Mouse (Mus musculus) adipocyte (in vitro differentiated cells): Measurements from ENCODE around the gene Jup.
"Not testable (repeated sequence)": the region's sequence is repeated elsewhere in the genome, so short reads cannot be mapped to it uniquely, and the experiment has no call there.

Source experiments
- DNase-seq: peaks from one replicate; pipeline ENCODE4 v3.0.0-alpha.2; 2016; ENCODE audit warnings: low spot score

Gene Jup

GRCm38 (mm10) chr11:100391081-100391883, 6.3 kb downstream of the Jup start:
- peak; percentile 58 for DNase-seq

GRCm38 (mm10) chr11:100389931-100390445, 7.6 kb downstream of the Jup start:
- no peak for DNase-seq

DNA sequence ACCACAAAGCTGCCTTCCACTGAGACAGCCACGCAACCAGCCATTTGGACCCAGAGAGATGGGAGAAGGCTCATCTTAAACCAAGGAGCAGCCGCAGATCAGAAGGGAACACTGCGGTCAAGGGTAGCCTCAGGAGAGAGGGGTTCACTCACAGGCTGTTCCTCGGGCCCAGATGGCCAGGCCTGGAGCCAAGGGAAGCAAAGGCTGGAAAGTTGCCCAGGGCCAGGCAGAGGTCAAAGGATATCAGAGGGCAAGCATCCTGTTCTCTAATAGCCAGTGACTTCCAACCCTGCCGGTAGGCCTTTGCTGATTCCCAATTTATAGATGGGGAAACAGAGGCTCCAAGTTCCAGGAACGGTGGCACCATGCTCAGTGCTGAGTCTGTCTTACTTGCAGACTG, 9.0 kb downstream of the Jup start:
- peak; percentile 61 for DNase-seq

- peak; percentile 56 for DNase-seq
Observed at GRCm38 (mm10) chr11:100387589-100388375, 9.8 kb downstream of the Jup start.

DNA sequence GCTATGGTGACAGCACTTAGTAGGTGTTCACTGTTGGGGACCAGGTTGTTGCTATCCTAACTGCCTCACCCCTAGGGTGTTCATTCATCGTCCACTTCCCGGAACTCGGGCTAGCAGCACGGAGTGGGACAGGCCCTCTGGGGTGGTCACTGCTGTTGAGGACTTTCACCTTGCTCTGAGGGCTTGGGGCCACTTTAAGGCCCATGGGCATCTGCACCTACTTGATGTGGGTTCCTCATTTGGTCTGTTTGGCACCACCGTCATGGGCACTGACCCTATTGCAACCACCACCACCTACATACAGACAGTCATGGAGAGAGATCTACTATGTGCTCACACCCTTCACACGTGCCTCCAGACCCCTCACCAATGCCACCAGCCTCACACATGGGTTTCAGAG, 10.5 kb downstream of the Jup start:
- DNase-seq, result no peak

DNA sequence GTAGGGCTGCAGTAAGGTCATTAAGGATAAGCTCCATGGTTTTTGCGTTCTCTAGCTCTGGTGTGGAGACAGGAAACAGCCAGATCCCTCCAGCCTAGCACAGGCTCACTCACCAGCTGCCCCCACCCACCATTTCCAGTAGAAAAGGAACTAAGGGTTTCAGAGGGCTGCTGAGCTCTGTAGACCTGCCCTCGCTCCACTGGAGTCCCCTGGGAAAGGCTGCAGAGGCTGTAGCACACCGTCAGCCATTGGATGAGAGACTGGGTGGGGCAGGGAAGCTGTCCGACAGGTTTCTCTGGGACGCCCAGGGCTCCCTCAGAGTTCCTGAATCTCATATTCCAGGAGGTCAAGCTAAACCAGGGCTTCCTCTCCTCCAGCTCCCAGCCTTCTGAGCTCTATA, 11.0 kb downstream of the Jup start:
- DNase-seq, result no peak

DNA sequence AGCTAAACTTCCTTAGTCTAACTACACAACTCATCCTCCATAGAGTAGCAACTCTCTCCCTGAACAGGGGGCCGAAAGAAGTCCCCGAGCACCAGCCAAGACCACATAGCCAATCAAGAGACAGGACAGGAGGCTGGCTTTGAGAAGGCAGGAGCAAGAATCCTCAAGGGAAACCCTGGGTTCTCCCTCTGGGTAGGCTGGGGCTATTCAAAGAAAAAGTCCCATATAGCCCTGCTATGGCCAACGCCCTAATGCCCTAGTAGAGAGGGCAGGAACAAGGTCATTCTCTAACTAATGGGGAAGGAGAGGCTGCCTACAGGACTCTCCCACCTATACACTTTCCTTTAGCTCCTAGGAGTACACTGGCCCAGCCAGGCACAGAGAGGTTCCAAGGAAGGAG, 12.5 kb downstream of the Jup start:
- DNase-seq, result no peak

DNA sequence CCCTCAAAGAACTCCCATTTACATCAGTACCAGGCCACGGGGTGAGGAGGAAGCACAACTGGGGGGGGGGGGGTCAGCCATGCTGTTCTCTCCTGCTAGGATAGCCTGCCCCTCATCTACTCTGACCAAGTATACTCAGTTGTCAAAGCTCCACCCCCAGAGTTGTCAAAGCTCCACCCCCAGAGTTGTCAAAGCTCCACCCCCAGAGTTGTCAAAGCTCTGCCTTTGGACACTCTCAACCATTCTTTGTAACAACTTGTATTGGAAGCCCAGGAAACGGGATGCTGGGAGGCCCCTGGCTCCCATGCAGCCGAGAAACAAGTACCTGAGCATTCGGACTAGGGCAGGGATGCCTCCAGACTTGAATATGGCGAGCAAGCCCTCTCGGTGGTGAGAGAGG, 14.9 kb downstream of the Jup start:
- no peak for DNase-seq

GRCm38 (mm10) chr11:100379311-100379710, 18.3 kb downstream of the Jup start:
- DNase-seq, result no peak

- DNase-seq, result no peak
Observed at GRCm38 (mm10) chr11:100378446-100378845, 19.1 kb downstream of the Jup start.

DNA sequence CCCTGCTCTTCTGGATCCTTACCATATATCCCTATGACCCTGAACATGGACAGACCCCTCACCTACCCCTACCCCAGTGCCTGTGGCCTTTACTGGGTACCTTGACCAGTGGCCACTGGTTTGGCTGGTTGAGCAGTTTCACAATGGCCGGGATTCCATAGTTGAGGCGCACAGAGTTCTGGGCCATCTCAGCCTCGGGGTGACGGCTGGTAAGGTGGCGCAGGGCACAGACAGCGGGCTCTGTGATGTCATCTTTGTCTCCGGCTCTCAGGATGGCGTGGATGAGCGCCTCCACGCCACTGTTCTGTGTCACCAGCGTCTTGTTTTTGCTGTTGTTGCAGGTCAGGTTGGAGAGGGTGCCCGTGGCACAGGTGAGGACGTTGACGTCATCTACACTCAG, 19.6 kb downstream of the Jup start:
- no peak for DNase-seq

GRCm38 (mm10) chr11:100376746-100377389, 20.7 kb downstream of the Jup start:
- DNase-seq, result no peak

DNA sequence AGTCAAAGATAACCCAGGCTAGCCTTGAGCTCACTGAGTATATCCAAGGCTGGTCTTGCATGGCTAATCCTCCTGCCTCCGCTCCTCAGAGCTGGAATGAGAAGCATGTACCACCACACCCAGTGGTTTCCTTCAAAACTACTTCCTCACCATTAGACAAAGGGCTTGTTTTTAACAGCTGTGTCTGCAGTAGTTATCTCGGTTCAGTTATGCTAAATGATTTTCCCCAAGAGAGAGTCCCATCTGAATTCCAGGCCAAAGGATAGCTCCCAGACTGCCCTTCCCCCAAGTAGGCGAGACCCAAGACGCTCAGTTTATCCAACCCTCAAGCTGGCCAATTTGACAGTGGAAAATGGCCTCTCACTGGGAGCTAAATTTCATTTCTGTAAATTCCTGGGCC, 21.6 kb downstream of the Jup start:
- peak; percentile 47 for DNase-seq

DNA sequence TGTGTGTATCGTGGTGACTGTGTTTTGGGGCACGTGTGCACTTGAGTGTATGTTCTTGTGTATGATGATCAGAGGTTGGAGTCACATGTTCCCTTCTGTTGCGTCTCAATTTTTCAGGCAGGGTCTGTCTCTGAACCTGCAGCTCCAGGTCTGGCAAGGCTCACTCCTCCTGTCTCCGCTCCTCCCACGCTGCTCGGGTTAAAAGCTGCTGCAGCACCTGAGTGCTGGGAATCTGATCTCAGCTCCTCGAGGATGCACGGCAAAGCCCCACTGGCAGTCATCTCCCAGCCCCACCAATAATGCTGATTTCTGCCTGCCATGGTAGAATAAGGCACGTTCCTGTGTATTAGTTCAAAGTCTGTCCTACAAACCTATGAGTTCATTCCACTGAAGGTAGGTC, 22.4 kb downstream of the Jup start:
- DNase-seq, result no peak

DNA sequence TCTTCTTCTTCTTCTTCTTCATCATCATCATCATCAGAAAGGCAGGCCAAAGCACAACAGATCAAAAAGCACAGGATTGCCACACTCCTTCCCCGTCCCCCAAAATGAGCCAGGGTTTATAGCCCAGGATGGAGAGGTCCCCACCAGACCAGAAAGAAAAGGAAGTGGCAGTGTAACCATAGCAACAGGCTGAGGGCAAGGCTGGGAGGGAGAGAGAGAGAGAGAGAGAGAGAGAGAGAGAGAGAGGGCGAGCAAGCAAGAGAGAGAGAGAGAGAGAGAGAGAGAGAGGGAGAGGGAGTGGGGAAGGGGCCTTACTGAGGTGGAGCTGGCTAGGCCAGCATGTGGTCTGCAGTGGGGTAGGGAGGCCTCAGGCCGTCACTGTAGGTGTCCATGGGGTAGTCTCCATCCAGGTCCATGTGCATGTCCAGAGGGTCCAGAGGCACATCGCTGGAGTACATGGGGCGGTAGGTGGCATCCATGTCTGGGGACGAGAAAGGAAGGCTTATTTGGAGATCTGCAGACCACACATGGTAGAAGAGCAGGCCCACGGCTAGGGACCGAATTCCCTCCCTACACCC, 25.5 kb downstream of the Jup start:
- no peak for DNase-seq

DNA sequence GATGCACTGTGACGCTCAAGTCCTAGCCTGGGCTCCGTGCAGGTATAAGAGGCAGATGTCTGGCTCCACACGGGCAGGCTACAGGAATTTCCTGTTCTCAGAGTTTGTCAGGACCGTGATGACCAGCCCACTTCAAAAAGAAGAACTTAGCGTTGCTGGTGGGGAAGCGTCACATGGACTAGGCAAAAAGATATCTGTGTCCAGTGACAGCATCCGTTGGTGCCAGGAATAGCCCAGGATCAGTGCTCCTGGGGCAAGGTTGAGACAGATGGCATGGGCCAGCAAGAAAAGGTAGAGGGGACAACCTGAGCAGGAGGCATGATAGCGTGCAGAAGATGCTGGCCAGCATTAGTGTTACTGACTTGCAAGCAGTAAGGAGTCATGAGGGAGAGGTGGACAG, 27.7 kb downstream of the Jup start:
- no peak for DNase-seq

- no peak for DNase-seq
Observed at GRCm38 (mm10) chr11:100369145-100369544, 28.4 kb downstream of the Jup start.

DNA sequence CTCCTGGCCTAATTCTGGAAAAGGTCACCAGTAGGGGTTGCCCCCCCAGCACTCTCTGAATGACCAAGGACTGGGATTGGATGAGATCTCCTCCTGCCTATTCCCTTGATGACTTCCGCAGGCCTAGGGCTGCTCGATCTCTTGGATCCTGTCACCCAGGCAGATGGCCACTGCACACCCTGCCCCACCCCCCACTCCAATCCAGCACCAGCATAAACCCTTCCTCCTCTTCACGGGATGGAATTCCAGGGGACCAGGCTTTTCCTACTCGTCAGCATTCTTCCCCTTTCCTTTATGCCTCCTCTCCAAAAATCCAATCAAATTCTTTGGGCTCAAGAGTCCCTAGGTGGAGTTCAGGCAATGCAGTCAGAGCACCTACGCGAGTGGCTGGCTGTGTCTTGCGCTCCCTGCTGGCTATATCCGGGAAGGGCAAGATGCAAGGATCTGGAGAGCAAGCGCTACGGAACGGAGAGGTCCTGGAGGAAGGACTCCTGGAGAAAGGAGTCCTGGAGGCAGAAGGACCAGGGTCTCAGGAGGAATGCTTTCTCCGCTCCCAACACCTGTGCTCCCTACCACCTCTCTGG, 34.5 kb downstream of the Jup start:
- no peak for DNase-seq

DNA sequence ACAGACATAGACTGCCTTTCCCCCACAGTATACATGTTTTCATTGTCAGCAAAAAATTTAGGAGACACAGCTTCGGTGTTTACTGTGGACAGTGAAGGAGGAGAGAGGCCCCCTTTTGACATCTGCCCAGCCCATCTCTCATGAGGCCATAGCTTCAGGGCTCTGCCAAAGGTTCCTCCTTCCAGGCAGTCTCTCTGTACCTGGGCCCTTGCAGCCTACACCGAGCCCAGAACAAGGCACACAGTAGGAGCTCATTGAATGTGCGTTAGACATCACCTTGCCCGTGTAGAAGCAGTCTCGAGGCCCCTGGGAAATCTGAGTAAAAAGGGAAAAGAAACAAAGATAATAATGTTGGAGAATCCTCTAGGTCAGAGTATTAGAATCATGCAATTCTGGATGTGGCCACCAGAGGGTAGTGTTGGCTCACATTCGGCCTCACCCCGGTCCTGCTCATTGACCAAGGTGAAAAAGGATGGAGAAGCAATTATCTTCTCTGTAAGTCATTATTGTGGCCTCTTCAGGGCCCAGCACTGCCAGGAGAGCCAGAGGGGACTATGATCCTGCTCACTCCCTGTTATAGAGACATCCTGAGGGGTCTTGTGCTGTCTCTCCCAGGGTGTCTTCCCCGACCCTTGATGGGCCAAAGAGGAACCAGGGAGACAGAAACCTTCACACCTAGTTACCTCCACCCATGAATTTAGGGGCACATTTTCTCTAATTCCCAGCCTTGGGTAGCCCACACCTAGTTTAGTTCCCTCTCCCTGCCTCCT, 35.2 kb downstream of the Jup start:
- DNase-seq, result peak; percentile 80

GRCm38 (mm10) chr11:100361059-100361458, 36.5 kb downstream of the Jup start:
- not testable (repeated sequence) for DNase-seq

GRCm38 (mm10) chr11:100360175-100360574, 37.4 kb downstream of the Jup start:
- no peak for DNase-seq
